Mouse (Mus musculus) heart, embryonic 11.5 days (tissue): Measurements from ENCODE around the gene Elfn2. TPM values are rescaled to one million over a fixed set of nuclear protein-coding genes. Genes with fewer than 3 reads are reported as not detected.

Experiments used
- ATAC-seq: fragments of 200-750 bp; cut with Nextera tagmentation; replicated peaks from 2 replicates; pipeline ENCODE4 v1.8.0; 2017; ENCODE audit warnings: moderate library complexity; ENCODE audit not compliant: insufficient number of reproducible peaks, low FRiP score, low TSS enrichment
- H3K27ac ChIP-seq: fragments of 300-500 bp; sonication (generic); 2 replicates; pipeline ENCODE4 v1.5.1; 2014; ENCODE audit warnings: mild to moderate bottlenecking, low read depth, low read length
- H3K27me3 ChIP-seq: fragments of 300-500 bp; sonication (generic); 2 replicates; pipeline ENCODE4 v1.6.1; 2014; ENCODE audit warnings: mild to moderate bottlenecking, low read length, mixed read lengths; ENCODE audit not compliant: control insufficient read depth, insufficient read depth
- H3K36me3 ChIP-seq: fragments of 300-500 bp; sonication (generic); 2 replicates; pipeline ENCODE4 v1.6.1; 2014; ENCODE audit warnings: mild to moderate bottlenecking, low read length, moderate library complexity, mixed read lengths; ENCODE audit not compliant: control insufficient read depth, insufficient read depth
- H3K4me1 ChIP-seq: fragments of 300-500 bp; sonication (generic); 2 replicates; pipeline ENCODE4 v1.6.1; 2014; ENCODE audit warnings: low read length; ENCODE audit not compliant: control insufficient read depth, insufficient read depth
- H3K4me2 ChIP-seq: fragments of 300-500 bp; sonication (generic); 2 replicates; pipeline ENCODE4 v1.6.1; 2014; ENCODE audit warnings: mild to moderate bottlenecking, moderate library complexity
- H3K4me3 ChIP-seq: fragments of 300-500 bp; sonication (generic); 2 replicates; pipeline ENCODE4 v1.5.1; 2014; ENCODE audit warnings: low read depth, low read length
- H3K9ac ChIP-seq: fragments of 300-500 bp; sonication (generic); 2 replicates; pipeline ENCODE4 v1.6.1; 2014; ENCODE audit warnings: mild to moderate bottlenecking, low read depth, low read length, moderate library complexity
- H3K9me3 ChIP-seq: fragments of 300-500 bp; sonication (generic); replicated peaks from 2 replicates; pipeline ENCODE4 v1.6.1; 2016; ENCODE audit warnings: low read length; ENCODE audit not compliant: control insufficient read depth
- WGBS: fragments of 180-500 bp; shearing (Covaris S2); extraction: QIAGEN DNeasy Blood & Tissue Kit; methylation state at CpG from one replicate; pipeline ENCODE4 v1.1.7; 2014; ENCODE audit not compliant: insufficient replicate concordance; 5-methylcytosine and 5-hydroxymethylcytosine counted together
- polyA plus RNA-seq: library from polyadenylated mRNA; unstranded; fragments of >200 nt; fragmentation: Nextera tagmentation; extraction: Ambion mirVana; gene quantifications from 2 replicates; pipeline ENCODE4 v1.2.1, GENCODE M21; 2014

Gene Elfn2
- polyA plus RNA-seq, 1 experiment from 2014 or later, result not detected

DNA sequence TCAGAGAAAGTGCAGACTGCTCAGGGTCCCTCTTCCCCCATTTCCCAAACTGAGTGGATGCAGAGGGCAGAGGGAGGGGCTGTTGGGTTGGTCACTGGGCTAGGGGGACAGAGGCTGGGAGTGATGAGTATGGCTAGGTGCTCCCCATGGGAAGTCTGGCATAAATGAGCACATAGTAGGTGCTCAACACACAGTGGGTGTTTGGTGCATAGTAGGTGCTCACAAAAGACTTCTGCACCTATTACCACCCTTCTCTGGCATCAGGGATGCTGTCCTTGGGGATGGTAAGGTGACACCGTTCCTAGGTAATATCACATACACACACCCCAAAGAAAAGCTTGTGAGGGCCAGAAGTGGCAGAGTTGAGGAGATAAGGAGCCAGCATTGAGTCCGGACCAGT, 18.2 kb downstream of the Elfn2 start:
- no peaks in the 10 kb centered on the region for H3K4me1 ChIP-seq

DNA sequence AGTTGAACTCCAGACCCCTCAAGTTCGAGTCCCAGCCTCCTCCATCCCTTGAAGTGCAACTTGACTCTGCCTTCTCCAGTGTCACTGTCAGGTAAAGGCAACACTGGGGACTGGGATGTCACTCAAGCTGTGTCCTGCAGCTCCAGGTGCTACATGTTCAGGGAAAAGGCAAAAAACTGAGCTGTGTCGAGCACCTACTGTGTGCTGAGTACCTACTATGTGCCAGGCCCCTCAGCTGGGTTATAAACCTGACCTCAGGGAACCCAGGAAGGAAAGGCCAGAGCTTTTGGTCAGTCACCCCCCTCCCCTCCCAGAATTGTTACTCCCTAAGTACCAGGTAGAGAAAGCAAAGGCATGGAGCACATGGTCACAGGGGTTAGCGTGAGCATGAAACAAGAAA, 19.1 kb downstream of the Elfn2 start:
- Histone ChIP-seq H3K9ac (no peak overlapping the region), H3K4me1 (no peaks in the 10 kb centered on the region), H3K27me3 (peaks cover 29% of the 10 kb centered on the region), H3K4me3 (no peak overlapping the region), H3K27ac (no peak overlapping the region), H3K9me3 (no peaks in the 10 kb centered on the region), H3K36me3 (no peaks in the 10 kb centered on the region), H3K4me2 (no peak overlapping the region)
- WGBS, result 51% methylated on average over 3 of the region's 3 CpGs
- ATAC-seq, result no peak

More for the DNA sequence above, 18.2 kb downstream of the Elfn2 start:
- Histone ChIP-seq H3K9me3 (no peaks in the 10 kb centered on the region), H3K9ac (no peak overlapping the region), H3K36me3 (no peaks in the 10 kb centered on the region), H3K4me2 (no peak overlapping the region), H3K27ac (no peak overlapping the region), H3K4me3 (no peak overlapping the region), H3K27me3 (peaks cover 34% of the 10 kb centered on the region)
- no peak for ATAC-seq
- WGBS, result 62% methylated on average over 2 of the region's 2 CpGs

DNA sequence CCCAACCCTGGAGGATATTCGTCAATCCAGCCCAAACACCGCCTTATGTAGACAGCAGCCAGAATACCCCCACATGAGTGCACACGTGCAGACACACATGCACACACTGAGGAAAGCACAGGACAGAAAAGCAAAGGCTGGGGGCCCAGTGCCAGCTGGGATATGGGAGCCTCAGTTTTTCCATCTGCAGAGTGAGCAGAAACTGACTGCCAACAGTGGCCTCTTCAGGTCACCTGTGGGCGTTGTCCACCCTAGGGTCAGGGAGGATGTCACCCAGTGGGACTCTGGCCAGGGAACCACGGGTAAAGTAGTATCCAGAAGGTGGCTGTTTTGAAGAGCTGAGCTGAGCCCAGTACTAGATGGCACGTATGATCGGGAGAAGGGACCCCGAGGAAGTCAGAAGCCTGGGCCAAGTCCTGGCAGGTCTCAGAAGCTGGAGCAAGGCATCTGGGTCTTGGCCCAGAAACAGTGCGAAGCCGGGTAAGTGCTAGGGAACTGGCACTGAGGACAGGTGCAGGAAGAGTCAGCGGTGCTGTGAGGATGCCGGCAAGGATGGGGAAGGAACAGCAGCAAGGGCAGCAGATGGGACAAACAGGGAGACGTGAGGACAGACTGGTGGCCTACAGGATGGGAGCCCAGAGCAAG, 20.0 kb downstream of the Elfn2 start:
- Histone ChIP-seq H3K36me3 (no peaks in the 10 kb centered on the region), H3K27ac (no peak overlapping the region), H3K4me3 (no peak overlapping the region), H3K4me1 (no peaks in the 10 kb centered on the region), H3K4me2 (no peak overlapping the region), H3K27me3 (peaks cover 29% of the 10 kb centered on the region), H3K9ac (no peak overlapping the region), H3K9me3 (no peaks in the 10 kb centered on the region)
- WGBS, result 77% methylated on average over 13 of the region's 13 CpGs
- ATAC-seq, result no peak

DNA sequence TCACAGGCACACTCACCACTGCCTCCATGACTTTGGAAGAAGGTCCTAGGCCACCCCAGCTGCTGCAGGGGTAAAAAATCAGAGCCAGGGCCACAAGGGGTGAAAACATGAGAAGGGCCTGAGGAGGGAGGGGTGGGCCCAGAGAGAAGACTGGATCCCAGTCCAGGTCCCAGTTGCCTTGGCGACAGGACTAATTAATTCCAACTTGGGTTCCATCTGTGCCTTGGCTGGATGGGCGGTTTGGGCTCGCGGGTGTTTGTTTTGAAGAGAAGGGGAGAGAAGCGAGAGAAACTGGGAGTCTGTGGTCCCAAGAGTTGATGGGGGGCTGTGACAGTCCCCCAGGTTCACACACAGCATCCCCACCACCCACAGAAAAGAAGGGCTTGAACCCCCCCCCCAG, 20.5 kb downstream of the Elfn2 start:
- H3K9me3 ChIP-seq, result no peaks in the 10 kb centered on the region
- H3K4me2 ChIP-seq, result no peak overlapping the region
- no peak overlapping the region for H3K9ac ChIP-seq
- H3K36me3 ChIP-seq, result no peaks in the 10 kb centered on the region
- H3K4me1 ChIP-seq, result no peaks in the 10 kb centered on the region
- no peak overlapping the region for H3K27ac ChIP-seq
- peaks cover 29% of the 10 kb centered on the region for H3K27me3 ChIP-seq
- H3K4me3 ChIP-seq, result no peak overlapping the region
- WGBS, result 65% methylated on average over 5 of the region's 5 CpGs
- ATAC-seq, result no peak

DNA sequence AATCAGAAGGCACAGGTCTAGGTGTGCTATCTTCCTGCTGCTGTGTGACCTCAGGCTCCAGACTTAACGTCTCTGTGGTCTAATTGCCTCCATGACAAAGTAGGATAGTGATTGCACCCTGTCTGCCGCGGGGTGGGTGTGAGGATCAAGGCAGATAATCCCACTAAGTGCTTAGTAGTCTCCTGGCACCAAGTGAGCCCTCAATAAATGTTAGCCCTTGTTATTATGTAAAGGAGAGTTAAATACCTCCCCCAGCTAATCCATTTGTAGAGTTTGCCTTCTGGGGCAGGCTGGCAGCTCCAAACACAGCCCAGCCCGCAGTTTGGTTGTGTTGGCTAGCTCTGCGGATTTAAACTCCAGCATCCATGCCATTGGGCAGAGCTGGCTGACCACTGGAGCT, 22.8 kb downstream of the Elfn2 start:
- no peaks in the 10 kb centered on the region for H3K9me3 ChIP-seq
- H3K27ac ChIP-seq, result no peak overlapping the region
- no peaks in the 10 kb centered on the region for H3K36me3 ChIP-seq
- no peaks in the 10 kb centered on the region for H3K4me1 ChIP-seq
- H3K9ac ChIP-seq, result no peak overlapping the region
- peaks cover 25% of the 10 kb centered on the region for H3K27me3 ChIP-seq
- no peak overlapping the region for H3K4me2 ChIP-seq
- WGBS, result 17% methylated on average over 5 of the region's 5 CpGs
- no peak overlapping the region for H3K4me3 ChIP-seq
- ATAC-seq, result no peak

DNA sequence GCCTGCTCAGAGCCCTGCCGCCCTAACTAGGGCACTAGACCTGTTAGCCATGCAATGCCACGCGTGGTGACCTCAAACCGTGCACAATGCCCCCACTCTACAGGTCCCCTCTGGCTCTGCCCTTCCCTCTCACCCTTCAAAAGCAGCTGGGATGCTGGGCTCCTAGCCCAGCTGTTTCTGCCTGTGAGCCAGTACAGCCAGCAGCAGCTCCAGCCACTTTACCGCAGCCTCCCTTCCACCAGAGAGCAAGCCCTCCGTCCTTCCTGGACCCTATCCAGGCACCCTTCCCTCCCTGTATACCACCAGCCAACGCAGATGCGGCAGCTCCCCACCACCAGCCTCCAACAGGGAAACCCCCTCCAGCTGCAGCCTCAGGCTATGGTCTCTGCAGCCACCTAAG, 26.1 kb downstream of the Elfn2 start:
- Histone ChIP-seq H3K9ac (no peak overlapping the region), H3K27me3 (peaks cover 13% of the 10 kb centered on the region), H3K27ac (no peak overlapping the region), H3K36me3 (no peaks in the 10 kb centered on the region), H3K4me3 (no peak overlapping the region), H3K4me2 (no peak overlapping the region), H3K9me3 (no peaks in the 10 kb centered on the region), H3K4me1 (no peaks in the 10 kb centered on the region)
- WGBS, result 55% methylated on average over 8 of the region's 8 CpGs
- no peak for ATAC-seq

DNA sequence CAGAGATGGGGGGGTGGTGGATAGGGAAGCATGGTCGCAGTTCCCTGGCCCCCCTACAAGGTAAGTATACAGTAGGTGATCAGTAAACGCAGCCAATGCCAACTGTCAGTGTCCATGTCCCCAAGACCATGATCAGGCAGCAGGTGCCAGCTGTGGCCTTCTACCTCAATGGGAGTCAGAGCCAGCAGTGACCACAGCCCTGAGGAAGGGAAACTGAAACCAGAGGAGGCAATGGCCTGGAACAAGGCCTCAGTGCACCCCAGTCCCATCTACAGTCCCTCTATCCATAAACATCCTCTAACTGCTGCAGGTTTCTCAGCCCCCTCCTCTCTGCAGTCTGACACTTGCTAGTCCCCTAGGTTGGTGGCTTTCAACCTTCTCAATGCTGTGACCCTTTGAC, 27.9 kb downstream of the Elfn2 start:
- Histone ChIP-seq H3K4me1 (no peaks in the 10 kb centered on the region; the same call in 1 of the 2 replicates), H3K4me2 (no peak overlapping the region), H3K9ac (no peak overlapping the region), H3K27me3 (peaks cover 16% of the 10 kb centered on the region; the same call in 1 of the 2 replicates), H3K4me3 (no peak overlapping the region), H3K36me3 (no peaks in the 10 kb centered on the region), H3K27ac (no peak overlapping the region), H3K9me3 (no peaks in the 10 kb centered on the region)
- WGBS, result 86% methylated on average over 2 of the region's 2 CpGs
- ATAC-seq, result no peak

DNA sequence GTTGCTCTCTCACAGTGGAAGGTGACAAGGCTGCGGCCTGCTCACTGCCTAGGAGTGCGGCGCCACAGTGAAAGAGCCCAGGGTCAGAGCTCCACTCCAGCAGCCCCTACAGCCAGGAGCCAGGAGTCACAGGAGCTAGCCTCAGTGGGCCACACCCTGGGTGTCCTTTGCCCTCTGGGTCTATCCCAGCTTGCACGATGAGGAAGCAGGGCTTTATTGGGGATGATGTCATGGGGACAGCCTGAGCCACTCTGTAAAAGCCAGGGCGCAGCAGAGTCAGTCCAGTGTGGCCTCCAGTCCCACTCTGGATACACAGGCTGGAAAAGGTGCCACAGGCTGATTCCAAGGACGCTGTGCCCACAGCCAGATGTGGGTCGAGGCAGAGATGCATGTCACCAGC, 31.7 kb downstream of the Elfn2 start:
- Histone ChIP-seq H3K4me2 (no peak overlapping the region), H3K4me1 (no peaks in the 10 kb centered on the region; the same call in 1 of the 2 replicates), H3K27ac (no peak overlapping the region), H3K4me3 (no peak overlapping the region), H3K9me3 (no peaks in the 10 kb centered on the region), H3K36me3 (no peaks in the 10 kb centered on the region), H3K27me3 (peaks cover 45% of the 10 kb centered on the region), H3K9ac (no peak overlapping the region)
- no peak for ATAC-seq
- WGBS, result 72% methylated on average over 7 of the region's 7 CpGs

DNA sequence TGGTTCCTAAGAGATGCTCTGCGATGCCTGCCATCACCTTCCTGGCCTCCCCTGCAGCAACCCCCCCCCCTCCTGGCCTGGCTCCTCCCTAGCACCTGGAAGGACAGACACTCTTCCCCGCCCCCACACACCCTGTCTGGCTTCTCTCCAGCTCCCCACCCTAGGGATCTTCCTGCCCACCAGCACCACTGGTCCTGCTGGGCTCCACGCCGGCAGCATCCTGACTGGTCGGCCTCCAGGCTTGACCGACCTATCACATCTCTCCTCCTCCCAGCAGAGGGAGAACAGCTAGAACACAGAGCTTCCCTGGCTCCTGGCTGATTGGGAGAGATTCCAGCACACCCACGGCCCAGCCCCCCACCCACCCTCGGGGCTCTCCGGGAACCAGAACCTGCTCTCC, 34.5 kb downstream of the Elfn2 start:
- H3K4me1 ChIP-seq, result no peaks in the 10 kb centered on the region; the same call in 1 of the 2 replicates
- no peak overlapping the region for H3K27ac ChIP-seq
- no peaks in the 10 kb centered on the region for H3K9me3 ChIP-seq
- H3K9ac ChIP-seq, result no peak overlapping the region
- no peaks in the 10 kb centered on the region for H3K36me3 ChIP-seq
- H3K4me3 ChIP-seq, result no peak overlapping the region
- no peak for ATAC-seq
- peaks cover 54% of the 10 kb centered on the region for H3K27me3 ChIP-seq
- no peak overlapping the region for H3K4me2 ChIP-seq
- 5% methylated on average over 9 of the region's 9 CpGs for WGBS
